Mouse (Mus musculus) stomach, postnatal 0 days (tissue): ENCODE measurements at regions not wholly inside any gene's neighbourhood (a gene's known extent, or its start where the extent isn't known, plus 50 kb on each side); places are given as distances from the start of the nearest gene placed in this dataset.
"Not testable (repeated sequence)": the region's sequence is repeated elsewhere in the genome, so short reads cannot be mapped to it uniquely, and the experiment has no call there.

Experiments
- CTCF ChIP-seq: IDR thresholded peaks from 2 replicates; pipeline ENCODE4 v1.5.1; 2016; ENCODE audit warnings: antibody characterized with exemption, low read depth, mild to moderate bottlenecking, moderate library complexity
- EP300 ChIP-seq: optimal IDR thresholded peaks from 2 replicates; pipeline ENCODE3; 2016; ENCODE audit warnings: antibody characterized with exemption

DNA sequence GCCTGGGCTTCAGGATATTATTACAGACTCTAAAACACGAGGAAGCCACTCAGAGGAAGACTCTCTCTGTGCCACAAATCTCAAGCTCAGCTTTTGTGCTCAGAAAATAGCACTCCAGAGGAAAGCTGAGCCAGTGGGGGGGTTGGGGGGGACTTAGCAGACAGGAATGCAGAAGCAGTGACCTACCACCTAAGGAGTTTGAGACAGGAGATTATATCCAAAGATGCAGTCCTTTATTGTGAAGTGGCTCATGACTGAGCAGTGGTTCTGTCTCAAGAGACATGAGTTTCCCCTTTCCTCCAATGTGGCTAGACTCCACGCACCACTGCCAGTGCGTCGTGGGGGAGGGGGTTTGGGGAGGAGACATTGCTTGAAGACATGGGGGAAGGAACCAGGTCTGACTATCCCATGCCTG, 52.6 kb upstream of the Slc2a12 start:
- TF ChIP-seq CTCF, EP300: not testable (repeated sequence)
